Mouse (Mus musculus): ENCODE measurements around the gene Adamts17. TPM values are rescaled to one million over a fixed set of nuclear protein-coding genes. Genes with fewer than 3 reads are reported as not detected.

The Adamts17 gene
- polyA plus RNA-seq, 1 experiment from 2014 or later = 6.6 TPM

GRCm38 (mm10) chr7:67149707-67150106 lies 310.2 kb downstream of the Adamts17 start:
- no peak overlapping the region for H3K4me3 ChIP-seq
- H3K9me3 ChIP-seq (replicated peaks) = no peaks in the 10 kb centered on the region
- no peaks in the 10 kb centered on the region for H3K27me3 ChIP-seq
- no peak overlapping the region for H3K27ac ChIP-seq
- 94% methylated on average over 16 of the region's 16 CpGs for WGBS
- no peak for ATAC-seq (ENCODE audit: low FRiP score)
- peaks cover under 1% of the 10 kb centered on the region; the same call in 1 of the 2 replicates for H3K4me1 ChIP-seq
- no peak overlapping the region for H3K4me2 ChIP-seq (replicated peaks)
- no peak overlapping the region for H3K9ac ChIP-seq
- no peaks in the 10 kb centered on the region for H3K36me3 ChIP-seq

- WGBS = 45% methylated on average over 3 of the region's 3 CpGs
Observed at GRCm38 (mm10) chr7:67152626-67153025, 313.1 kb downstream of the Adamts17 start.

DNA sequence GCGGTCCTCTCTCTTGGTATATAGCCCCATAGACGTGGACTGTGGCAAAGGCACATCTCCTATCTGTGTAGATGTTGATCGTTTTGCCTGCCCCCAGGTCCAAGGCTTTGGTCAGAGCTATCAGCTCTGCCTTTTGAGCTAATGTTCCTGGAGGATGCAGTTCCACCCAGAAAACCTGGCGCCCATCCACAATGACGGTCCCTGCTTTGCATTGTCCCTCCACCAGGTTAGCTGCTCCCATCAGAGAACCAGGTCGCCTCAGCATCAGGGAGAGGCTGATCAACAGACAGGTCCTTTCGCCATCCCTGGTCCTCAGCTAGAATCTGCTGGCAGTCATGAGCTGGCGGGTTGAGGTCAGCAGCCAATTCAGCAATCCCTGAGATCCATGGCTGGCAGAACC lies 322.6 kb downstream of the Adamts17 start:
- Histone ChIP-seq H3K27me3 (no peaks in the 10 kb centered on the region), H3K4me1 (no peaks in the 10 kb centered on the region), H3K4me3 (no peak overlapping the region), H3K9ac (no peak overlapping the region), H3K9me3 (replicated peaks) (no peaks in the 10 kb centered on the region; the same call in 1 of the 2 replicates), H3K36me3 (no peaks in the 10 kb centered on the region), H3K27ac (no peak overlapping the region), H3K4me2 (replicated peaks) (no peak overlapping the region)
- no peak for ATAC-seq (ENCODE audit: low FRiP score)
- WGBS = 92% methylated on average over 8 of the region's 8 CpGs

More at GRCm38 (mm10) chr7:67152626-67153025, 313.1 kb downstream of the Adamts17 start:
- ATAC-seq (ENCODE audit: low FRiP score) = no peak
- Histone ChIP-seq H3K27me3 (no peaks in the 10 kb centered on the region), H3K9me3 (replicated peaks) (no peaks in the 10 kb centered on the region), H3K4me3 (no peak overlapping the region), H3K36me3 (no peaks in the 10 kb centered on the region), H3K4me2 (replicated peaks) (no peak overlapping the region), H3K9ac (no peak overlapping the region), H3K4me1 (no peaks in the 10 kb centered on the region), H3K27ac (no peak overlapping the region)

- H3K9ac ChIP-seq = no peak overlapping the region
- H3K9me3 ChIP-seq (replicated peaks) = no peaks in the 10 kb centered on the region; the same call in 1 of the 2 replicates
- no peak for ATAC-seq (ENCODE audit: low FRiP score)
- H3K27me3 ChIP-seq = no peaks in the 10 kb centered on the region
- H3K4me1 ChIP-seq = no peaks in the 10 kb centered on the region
- H3K27ac ChIP-seq = no peak overlapping the region
- 89% methylated on average over 9 of the region's 9 CpGs for WGBS
- H3K4me3 ChIP-seq = no peak overlapping the region
- H3K36me3 ChIP-seq = no peaks in the 10 kb centered on the region
- H3K4me2 ChIP-seq (replicated peaks) = no peak overlapping the region
Observed at GRCm38 (mm10) chr7:67168288-67168687, 328.8 kb downstream of the Adamts17 start.

- Histone ChIP-seq H3K36me3 (no peaks in the 10 kb centered on the region), H3K27me3 (no peaks in the 10 kb centered on the region), H3K4me2 (replicated peaks) (no peak overlapping the region), H3K9me3 (replicated peaks) (no peaks in the 10 kb centered on the region), H3K27ac (no peak overlapping the region), H3K9ac (no peak overlapping the region), H3K4me1 (no peaks in the 10 kb centered on the region), H3K4me3 (no peak overlapping the region)
- 76% methylated on average over 9 of the region's 9 CpGs for WGBS
- ATAC-seq (ENCODE audit: low FRiP score) = no peak
Observed at GRCm38 (mm10) chr7:67168763-67169569, 329.4 kb downstream of the Adamts17 start.

DNA sequence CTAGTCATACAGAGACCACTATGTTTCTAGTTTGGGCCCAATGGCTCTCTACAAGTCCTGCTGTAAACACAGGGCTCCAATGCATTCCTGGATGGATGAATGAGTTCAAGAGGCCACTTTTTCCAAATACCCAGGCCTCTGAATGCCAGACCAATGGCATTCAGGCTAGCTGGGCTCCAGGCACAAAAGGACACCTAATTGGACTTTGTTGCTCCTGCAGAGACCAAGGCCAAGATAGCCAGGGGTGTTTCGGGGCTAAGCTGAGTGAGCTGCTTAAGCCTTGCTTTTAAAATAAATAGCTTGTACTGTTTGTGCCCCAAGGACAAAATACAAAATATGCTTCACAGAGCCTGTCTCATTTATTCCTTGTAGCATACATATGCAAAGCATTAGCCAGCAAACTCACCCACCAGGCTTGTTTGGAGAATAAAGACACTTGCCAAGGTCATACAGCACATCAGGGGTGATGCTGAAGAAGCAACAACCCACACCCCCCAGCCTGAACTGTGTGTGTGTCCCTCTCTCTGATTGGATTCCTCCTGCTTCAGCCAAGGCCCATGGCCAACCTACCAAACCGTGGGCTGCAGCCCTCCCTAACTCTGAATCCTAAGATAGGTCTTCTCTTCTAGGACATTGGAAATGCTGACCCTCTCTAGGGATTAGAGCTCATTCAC lies 334.1 kb downstream of the Adamts17 start:
- no peaks in the 10 kb centered on the region for H3K4me1 ChIP-seq
- H3K27me3 ChIP-seq = no peaks in the 10 kb centered on the region
- WGBS = 70% methylated on average over 2 of the region's 2 CpGs
- no peak overlapping the region for H3K4me2 ChIP-seq (replicated peaks)
- no peak overlapping the region for H3K27ac ChIP-seq
- no peak overlapping the region for H3K4me3 ChIP-seq
- no peak for ATAC-seq (ENCODE audit: low FRiP score)
- no peaks in the 10 kb centered on the region for H3K9me3 ChIP-seq (replicated peaks)
- no peaks in the 10 kb centered on the region for H3K36me3 ChIP-seq
- H3K9ac ChIP-seq = no peak overlapping the region

DNA sequence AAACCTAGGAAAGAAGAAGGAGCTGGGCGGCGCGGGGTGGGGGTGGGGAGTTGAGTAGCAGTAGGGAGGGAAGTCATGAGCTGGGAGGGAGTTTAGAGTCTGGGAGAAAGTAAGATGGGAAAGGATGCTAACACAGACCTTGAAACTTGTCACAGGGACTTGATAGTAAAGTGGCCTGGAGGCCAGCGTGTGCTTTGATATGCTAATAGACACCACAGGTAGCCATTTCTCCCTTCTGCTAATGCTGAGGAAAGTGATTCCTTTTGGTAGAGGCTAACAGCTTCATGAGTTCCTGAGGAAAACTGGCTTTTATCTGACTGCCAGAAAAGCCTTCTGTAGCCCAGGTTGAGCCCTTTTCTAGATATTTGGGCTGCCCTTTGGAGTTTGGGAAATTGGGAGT lies 344.3 kb downstream of the Adamts17 start:
- H3K9ac ChIP-seq = no peak overlapping the region
- H3K27me3 ChIP-seq = no peaks in the 10 kb centered on the region
- H3K4me3 ChIP-seq = no peak overlapping the region
- no peaks in the 10 kb centered on the region for H3K4me1 ChIP-seq
- H3K9me3 ChIP-seq (replicated peaks) = no peaks in the 10 kb centered on the region
- ATAC-seq (ENCODE audit: low FRiP score) = no peak
- no peaks in the 10 kb centered on the region for H3K36me3 ChIP-seq
- no peak overlapping the region for H3K4me2 ChIP-seq (replicated peaks)
- H3K27ac ChIP-seq = no peak overlapping the region
- 8% methylated on average over 4 of the region's 4 CpGs for WGBS

DNA sequence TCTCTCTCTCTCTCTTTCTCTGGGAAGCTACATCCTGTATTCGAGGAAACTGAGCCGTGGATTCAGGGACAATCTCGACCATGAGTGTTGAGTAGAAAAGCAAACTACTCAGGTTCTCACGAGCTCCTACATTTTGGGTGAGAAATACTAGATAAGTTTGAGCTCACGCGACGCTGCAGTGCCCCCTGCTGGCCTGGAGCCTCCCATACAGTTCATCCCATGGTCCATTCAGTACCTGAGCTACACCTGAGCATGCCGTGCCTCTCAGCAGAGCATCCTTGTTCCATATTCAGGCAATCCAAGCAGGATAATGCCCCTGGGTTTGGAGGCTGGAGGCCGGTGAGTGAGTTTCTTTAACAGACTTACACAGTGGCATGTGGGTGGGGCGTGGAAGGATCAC lies 359.9 kb downstream of the Adamts17 start:
- ATAC-seq (ENCODE audit: low FRiP score) = no peak
- Histone ChIP-seq H3K4me3 (no peak overlapping the region), H3K4me1 (no peaks in the 10 kb centered on the region), H3K9ac (no peak overlapping the region), H3K4me2 (replicated peaks) (no peak overlapping the region), H3K36me3 (no peaks in the 10 kb centered on the region), H3K27ac (no peak overlapping the region), H3K9me3 (replicated peaks) (no peaks in the 10 kb centered on the region), H3K27me3 (no peaks in the 10 kb centered on the region)
- WGBS = 19% methylated on average over 10 of the region's 10 CpGs

Other genes starting within 250 kb of the Adamts17 start
- 20.3 and 20.6 TPM in 2 replicates for gene Asb7, start 150.1 kb upstream of the Adamts17 start, polyA plus RNA-seq (2016; fragmentation: Nextera tagmentation; extraction: Ambion mirVana)
- 22.5 and 25.3 TPM in 2 replicates for gene Lins1, start 149.8 kb upstream of the Adamts17 start, polyA plus RNA-seq (2016; fragmentation: Nextera tagmentation; extraction: Ambion mirVana)
- gene Cers3, start 96.2 kb upstream of the Adamts17 start, polyA plus RNA-seq (2016; fragmentation: Nextera tagmentation; extraction: Ambion mirVana) = 0.88 and 0.94 TPM in 2 replicates